Mouse (Mus musculus) G1E (cell line): Measurements from ENCODE around the gene Ano2.

ENCODE experiments used
- CTCF ChIP-seq: IDR thresholded peaks from 2 replicates; pipeline ENCODE4 v1.5.1; 2012; ENCODE audit warnings: low read depth, low read length, inconsistent platforms, mixed read lengths
- GATA2 ChIP-seq: IDR thresholded peaks from 2 replicates; pipeline ENCODE4 v1.6.1; 2012; ENCODE audit warnings: low read depth, low read length, inconsistent platforms, borderline replicate concordance

DNA sequence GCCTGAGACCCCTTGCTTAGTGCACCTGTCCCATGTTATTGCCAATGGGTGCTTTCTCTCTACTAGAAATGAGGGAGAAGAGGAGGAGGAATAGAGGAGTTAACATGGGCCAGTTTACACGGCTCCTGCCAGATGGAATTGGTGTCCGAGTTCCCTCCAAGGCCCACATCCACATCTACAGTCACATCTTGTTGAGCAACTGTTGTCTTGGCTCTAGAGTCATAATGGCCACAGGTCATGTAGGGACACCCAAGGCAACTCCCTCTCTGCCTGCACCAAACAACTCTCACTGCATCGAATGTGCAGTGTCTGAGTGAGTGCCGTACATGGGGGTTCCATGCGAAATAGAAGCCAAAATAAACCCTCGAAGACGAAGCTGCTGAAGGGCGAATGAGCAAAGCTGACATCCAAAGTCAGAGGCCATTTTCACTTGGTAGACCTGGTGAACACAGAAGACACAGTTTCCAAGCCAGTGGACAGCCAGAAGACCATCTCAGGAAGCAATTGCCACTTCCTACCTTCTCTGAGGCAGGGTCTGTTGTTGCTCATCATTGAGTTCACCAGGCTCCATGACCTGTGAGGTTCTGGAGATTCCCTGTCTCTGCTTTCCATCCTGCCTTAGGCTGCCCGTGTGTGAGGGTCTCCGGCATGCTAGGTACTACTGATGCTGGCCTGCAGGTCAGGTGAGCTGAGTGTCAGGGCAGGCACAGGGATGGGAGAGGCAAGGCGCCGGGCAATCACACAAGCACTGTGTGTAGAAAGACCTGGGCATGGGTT, 398.5 kb downstream of the Ano2 start:
- TF ChIP-seq CTCF (no peak), GATA2 (no peak)
